Mouse (Mus musculus) testis, adult 2 months (tissue): Measurements from ENCODE around the gene Nudcd2. TPM values are rescaled to one million over a fixed set of nuclear protein-coding genes. Genes with fewer than 3 reads are reported as not detected.

Experiments
- H3K27ac ChIP-seq: fragments of 200-500 bp; 2 replicates; pipeline ENCODE4 v1.5.1; 2012; ENCODE audit warnings: low read depth, low read length; ENCODE audit not compliant: control insufficient read depth, insufficient read depth
- H3K27me3 ChIP-seq: fragments of 200-500 bp; 2 replicates; pipeline ENCODE4 v1.6.1; 2012; ENCODE audit warnings: mild to moderate bottlenecking, low read length, moderate library complexity; ENCODE audit not compliant: control insufficient read depth, insufficient read depth
- H3K36me3 ChIP-seq: fragments of 200-500 bp; 2 replicates; pipeline ENCODE4 v1.6.1; 2012; ENCODE audit warnings: mild to moderate bottlenecking, low read length; ENCODE audit not compliant: control insufficient read depth, insufficient read depth
- H3K4me1 ChIP-seq: fragments of 200-500 bp; 2 replicates; pipeline ENCODE4 v1.6.1; 2012; ENCODE audit warnings: low read length; ENCODE audit not compliant: control insufficient read depth, insufficient read depth
- H3K4me3 ChIP-seq: fragments of 200-500 bp; 2 replicates; pipeline ENCODE4 v1.5.1; 2012; ENCODE audit warnings: low read depth, mild to moderate bottlenecking, low read length, moderate library complexity, mixed read lengths; ENCODE audit not compliant: control insufficient read depth
- CTCF ChIP-seq: fragments of 200-500 bp; IDR thresholded peaks from 2 replicates; pipeline ENCODE4 v1.5.1; 2012; ENCODE audit warnings: low read depth, mild to moderate bottlenecking, inconsistent platforms, low read length, moderate library complexity; ENCODE audit not compliant: control insufficient read depth, insufficient read depth, insufficient replicate concordance
- POLR2A ChIP-seq: fragments of 200-500 bp; IDR thresholded peaks from 2 replicates; pipeline ENCODE4 v1.6.1; 2012; ENCODE audit warnings: low read depth, mild to moderate bottlenecking, inconsistent platforms, low read length, moderate library complexity; ENCODE audit not compliant: control insufficient read depth
- polyA plus RNA-seq: library from polyadenylated mRNA; depleted of rRNA; stranded (reverse); fragments of >200 nt; gene quantifications from 2 replicates; pipeline ENCODE4 v1.2.3, GENCODE M21; 2012; rRNA removed

Nudcd2 gene
- polyA plus RNA-seq, 1 experiment: 9.7 TPM

- no peaks in the 10 kb centered on the region for H3K27me3 ChIP-seq
Measured at GRCm38 (mm10) chr11:40786900-40787299, 53.4 kb downstream of the Nudcd2 start.

More at GRCm38 (mm10) chr11:40786900-40787299, 53.4 kb downstream of the Nudcd2 start:
- no peak overlapping the region for H3K4me3 ChIP-seq
- no peaks in the 10 kb centered on the region for H3K36me3 ChIP-seq
- H3K27ac ChIP-seq: no peak overlapping the region
- no peak for TF ChIP-seq CTCF
- TF ChIP-seq POLR2A: no peak
- H3K4me1 ChIP-seq: no peaks in the 10 kb centered on the region

Other genes starting within 250 kb of the Nudcd2 start
- 11.1 and 12.7 TPM in 2 replicates for gene Mat2b, start 38.5 kb upstream of the Nudcd2 start, polyA plus RNA-seq
- gene Hmmr, start 245 bp upstream of the Nudcd2 start, polyA plus RNA-seq: 5.0 and 6.8 TPM in 2 replicates
- 1.6 and 1.8 TPM in 2 replicates for gene Ccng1, start 21.6 kb downstream of the Nudcd2 start, polyA plus RNA-seq